Mouse (Mus musculus) E14TG2a.4 (cell line): ENCODE data around the gene Tnfrsf4.

Experiments used
- CTCF ChIP-seq: conservative IDR thresholded peaks from 2 replicates; pipeline ENCODE4 v1.5.1; 2014; ENCODE audit warnings: low read length
- NANOG ChIP-seq: IDR thresholded peaks from 2 replicates; pipeline ENCODE4 v1.6.1; 2014; ENCODE audit warnings: borderline replicate concordance, low read length, mixed read lengths
- POU5F1 ChIP-seq: IDR thresholded peaks from 2 replicates; pipeline ENCODE4 v1.6.1; 2014; ENCODE audit warnings: low read length, borderline replicate concordance

GRCm38 (mm10) chr4:156021942-156022419 is 8.3 kb downstream of the Tnfrsf4 start:
- TF ChIP-seq CTCF = no peak
- no peak for TF ChIP-seq POU5F1
- TF ChIP-seq NANOG = no peak
